Mouse (Mus musculus) c-Kit-positive CD71-negative TER-119-negative erythroid progenitor cells, embryonic 14.5 days (primary cell): ENCODE measurements around the gene Zfp710.
"Not testable (repeated sequence)": the region's sequence is repeated elsewhere in the genome, so short reads cannot be mapped to it uniquely, and the experiment has no call there.

Experiments
- DNase-seq: peaks from one replicate; pipeline ENCODE4 v3.0.0-alpha.2; 2013; ENCODE audit warnings: low read depth

Gene Zfp710

DNA sequence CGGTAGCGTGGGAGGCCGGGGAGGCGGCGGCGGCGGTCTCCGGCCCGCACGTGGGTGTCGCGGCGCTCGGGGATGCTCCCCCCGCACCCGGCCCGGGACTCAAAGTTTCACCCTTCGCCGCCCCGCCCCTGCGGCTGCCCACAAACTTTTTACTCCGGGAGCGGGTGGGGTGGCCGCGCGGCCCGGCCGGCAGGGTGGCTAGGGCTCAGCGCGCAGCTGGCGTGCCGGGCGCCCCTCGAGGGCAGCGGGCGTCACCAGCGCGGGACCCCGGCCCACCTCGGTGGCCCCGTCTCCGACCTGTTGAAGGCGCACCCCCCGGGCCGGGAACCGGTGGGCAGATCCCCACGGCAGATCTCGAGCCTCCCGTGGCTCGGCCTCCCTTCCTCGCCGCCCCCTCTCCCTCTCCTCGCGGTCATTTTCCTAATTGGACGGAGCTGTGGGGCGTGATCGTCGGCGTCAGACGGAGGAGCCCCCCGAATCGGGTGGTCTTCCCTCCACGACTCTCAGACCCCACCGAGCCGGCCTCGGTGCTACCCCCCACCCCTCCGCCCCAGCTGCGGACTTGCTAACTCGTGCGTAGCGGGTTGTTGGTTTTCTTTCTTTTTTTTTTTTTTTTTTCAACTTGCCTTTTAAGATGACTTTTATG is 2.5 kb downstream of the Zfp710 start:
- DNase-seq, result no peak

- no peak for DNase-seq
Observed at GRCm38 (mm10) chr7:80027636-80028417, 3.2 kb downstream of the Zfp710 start.

- DNase-seq, result no peak
Observed at GRCm38 (mm10) chr7:80028418-80028720, 3.8 kb downstream of the Zfp710 start.

- DNase-seq, result no peak
Observed at GRCm38 (mm10) chr7:80030009-80030408, 5.4 kb downstream of the Zfp710 start.

- no peak for DNase-seq
Observed at GRCm38 (mm10) chr7:80030486-80030885, 5.9 kb downstream of the Zfp710 start.

DNA sequence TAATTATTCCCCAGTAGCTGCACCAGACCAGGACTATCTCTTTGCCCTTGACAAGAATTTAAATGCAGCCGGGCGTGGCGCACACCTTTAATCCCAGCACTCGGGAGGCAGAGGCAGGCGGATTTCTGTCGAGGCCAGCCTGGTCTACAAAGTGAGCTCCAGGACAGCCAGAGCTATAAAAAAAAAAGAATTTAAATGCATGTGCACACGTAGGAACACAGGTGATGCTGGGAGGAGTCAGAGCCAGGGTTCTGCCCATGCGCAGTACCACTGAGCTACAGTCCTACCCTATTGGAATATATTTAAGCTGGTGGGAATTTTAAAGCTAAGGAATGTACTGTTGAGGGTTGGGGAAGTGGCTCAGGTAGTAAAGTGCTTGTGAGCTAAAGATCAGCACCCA is 6.4 kb downstream of the Zfp710 start:
- no peak for DNase-seq

DNA sequence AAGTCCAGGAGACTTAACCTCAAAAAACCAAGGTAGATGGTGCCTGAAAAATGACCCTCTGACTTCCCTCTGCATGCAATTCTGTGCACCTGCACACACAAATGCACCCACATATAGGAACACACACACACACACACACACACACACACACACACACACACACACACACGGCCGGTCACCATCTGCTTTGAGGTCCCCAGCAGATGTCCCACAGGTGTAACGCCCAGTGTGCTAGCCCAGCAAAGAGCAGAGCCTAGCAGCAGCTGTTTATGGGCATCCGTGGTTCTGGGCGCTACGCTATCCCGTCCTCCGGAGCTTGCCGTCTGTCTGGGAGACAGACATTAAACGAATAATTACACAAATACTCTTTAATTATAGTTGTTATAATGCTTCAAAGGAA is 6.9 kb downstream of the Zfp710 start:
- DNase-seq, result no peak

- DNase-seq, result no peak
Observed at GRCm38 (mm10) chr7:80032216-80033052, 7.8 kb downstream of the Zfp710 start.

DNA sequence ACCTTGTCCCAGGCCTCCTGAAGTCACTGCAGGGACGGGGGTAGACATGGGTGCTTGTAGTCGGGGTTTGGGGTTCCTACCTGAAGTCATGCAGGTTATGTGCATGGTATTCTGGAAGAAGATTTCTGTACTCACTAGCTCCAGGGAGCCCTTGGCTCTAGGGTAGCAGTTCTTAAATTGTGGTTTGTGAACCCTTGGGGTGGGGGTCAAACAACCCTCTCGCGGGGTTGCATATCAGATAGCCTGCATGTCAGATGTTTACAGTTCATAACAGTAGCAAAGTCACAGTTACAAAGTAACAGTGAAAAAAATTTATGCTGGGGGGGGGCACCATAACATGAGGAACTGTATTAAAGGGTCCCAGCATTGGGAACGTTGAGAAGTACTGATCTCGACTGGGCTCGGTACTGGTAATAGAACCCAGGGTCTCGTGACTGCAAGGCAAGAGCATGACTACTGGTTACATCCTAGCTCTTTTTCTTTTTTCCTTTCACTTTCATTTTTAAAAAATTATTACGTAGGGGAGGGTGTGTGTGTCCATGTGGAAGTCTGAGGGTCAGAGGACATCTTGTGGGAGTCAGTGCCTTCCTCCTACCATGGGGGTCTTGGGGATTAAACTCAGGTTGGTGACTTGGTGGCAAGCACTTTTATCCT is 8.6 kb downstream of the Zfp710 start:
- no peak for DNase-seq

DNA sequence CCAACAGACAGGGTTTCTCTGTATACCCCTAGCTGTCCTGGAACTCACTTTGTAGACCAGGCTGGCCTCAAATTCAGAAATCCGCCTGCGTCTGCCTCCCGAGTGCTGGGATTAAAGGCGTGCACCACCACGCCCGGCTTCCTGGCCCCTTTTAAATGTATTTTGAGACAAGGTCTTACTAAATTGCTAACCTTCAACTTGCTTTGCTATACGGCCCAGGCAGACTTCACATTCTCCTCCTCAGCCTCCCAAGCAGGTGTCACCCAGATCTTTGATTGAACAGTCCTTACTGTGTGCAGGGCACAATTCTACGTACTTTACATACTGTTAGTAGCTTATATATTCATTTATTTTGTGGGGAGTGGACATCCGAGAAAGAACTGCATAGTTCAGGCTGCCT is 9.2 kb downstream of the Zfp710 start:
- DNase-seq, result no peak

DNA sequence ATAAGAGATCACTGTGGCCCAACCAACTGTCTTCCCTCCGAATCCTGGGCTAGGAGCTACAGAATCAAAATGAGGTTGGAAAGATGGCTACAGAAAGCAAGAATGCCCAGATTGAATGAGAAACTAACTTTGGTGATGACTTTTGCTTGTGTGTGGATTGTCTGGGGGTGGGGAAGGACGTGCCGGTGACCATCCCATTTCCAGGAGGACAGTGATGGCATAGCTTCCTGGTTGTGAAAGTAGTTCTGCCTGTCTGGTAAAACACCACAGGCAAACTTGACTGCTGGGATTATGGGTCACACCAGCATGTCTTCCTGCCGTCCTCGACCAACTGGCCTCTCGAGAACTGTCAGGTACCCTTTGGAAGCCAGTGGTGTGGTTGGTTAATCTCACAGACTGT is 10.5 kb downstream of the Zfp710 start:
- DNase-seq, result no peak

- no peak for DNase-seq
Observed at GRCm38 (mm10) chr7:80035748-80036147, 11.1 kb downstream of the Zfp710 start.

- DNase-seq, result no peak
Observed at GRCm38 (mm10) chr7:80039699-80040098, 15.1 kb downstream of the Zfp710 start.

- DNase-seq, result no peak
Observed at GRCm38 (mm10) chr7:80044170-80044569, 19.6 kb downstream of the Zfp710 start.

DNA sequence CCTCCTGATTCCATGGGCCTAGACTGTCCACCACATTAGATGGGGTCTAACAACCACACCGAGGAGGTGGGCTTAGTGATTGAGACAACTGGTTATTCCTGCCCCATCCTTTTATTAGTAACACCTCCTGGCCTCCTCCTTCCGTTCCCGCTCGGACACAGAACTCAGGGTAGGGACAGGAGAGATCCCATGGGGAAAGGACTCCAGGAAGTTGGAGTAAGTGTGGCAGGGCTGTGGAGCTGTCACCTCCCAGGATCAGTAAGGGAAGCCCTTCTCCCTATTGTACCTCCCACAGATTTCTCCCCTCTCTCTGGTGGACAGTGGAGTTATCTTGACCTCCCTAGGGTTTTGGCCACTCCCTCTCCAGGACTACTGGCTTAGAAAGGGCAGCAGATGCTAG is 22.4 kb downstream of the Zfp710 start:
- DNase-seq, result no peak

- no peak for DNase-seq
Observed at GRCm38 (mm10) chr7:80049746-80050145, 25.1 kb downstream of the Zfp710 start.

DNA sequence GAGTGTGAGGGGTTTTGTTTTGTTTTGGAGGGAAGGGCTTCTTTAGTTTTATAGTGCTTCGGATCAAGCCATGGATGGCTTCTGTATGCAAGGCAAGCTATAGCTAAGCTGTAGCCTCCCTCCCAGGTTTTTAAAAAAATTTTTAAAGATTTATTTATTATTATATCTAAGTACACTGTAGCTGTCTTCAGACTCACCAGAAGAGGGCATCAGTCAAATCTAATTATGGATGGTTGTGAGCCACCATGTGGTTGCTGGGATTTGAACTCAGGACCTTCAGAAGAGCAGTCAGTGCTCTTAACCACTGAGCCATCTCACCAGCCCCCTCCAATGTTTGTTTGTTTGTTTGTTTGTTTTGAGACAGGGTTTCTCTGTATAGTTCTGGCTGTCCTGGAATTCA is 25.8 kb downstream of the Zfp710 start:
- DNase-seq, result not testable (repeated sequence)

- DNase-seq, result no peak
Observed at GRCm38 (mm10) chr7:80051835-80052234, 27.2 kb downstream of the Zfp710 start.

DNA sequence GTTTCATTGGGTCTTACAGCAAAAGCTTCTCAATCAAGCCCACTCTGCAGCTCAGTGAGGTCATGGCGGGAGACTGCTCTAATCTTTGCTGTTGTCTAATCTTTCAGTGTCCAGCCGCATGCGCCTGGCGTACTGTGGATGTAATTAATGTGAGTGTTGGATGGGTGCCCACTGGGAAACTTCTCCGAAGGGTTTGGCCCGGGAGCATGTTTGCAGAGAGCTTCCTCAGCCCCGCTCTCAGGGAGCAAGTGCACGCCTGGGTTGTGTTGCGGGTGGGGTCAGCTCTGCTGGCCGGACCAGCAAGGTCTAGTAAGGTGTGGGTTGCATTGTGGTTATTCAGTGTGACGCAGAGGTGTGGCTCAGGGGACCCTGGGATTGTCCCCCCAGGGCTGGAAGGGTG is 27.6 kb downstream of the Zfp710 start:
- no peak for DNase-seq

DNA sequence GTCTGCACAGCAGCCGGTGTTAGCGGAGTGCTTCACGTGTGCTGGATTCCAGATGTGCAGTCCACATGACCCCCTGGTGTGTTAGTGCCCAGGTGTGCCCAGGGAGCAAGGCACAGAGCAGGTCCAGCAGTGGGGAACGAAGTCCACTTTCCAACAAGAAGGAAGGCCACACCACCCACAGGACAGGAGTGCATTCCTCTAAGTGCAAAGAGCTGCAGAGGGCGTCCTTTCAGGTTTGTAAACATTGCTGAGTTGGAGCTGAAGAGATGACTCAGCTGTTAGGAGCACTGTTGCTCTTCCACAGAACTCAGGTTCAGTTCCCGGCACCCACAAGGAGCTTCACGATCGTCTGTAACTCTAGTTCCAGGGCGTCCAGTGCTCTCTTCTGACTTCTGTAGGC is 28.5 kb downstream of the Zfp710 start:
- no peak for DNase-seq

GRCm38 (mm10) chr7:80055781-80056180 is 31.2 kb downstream of the Zfp710 start:
- DNase-seq, result no peak

DNA sequence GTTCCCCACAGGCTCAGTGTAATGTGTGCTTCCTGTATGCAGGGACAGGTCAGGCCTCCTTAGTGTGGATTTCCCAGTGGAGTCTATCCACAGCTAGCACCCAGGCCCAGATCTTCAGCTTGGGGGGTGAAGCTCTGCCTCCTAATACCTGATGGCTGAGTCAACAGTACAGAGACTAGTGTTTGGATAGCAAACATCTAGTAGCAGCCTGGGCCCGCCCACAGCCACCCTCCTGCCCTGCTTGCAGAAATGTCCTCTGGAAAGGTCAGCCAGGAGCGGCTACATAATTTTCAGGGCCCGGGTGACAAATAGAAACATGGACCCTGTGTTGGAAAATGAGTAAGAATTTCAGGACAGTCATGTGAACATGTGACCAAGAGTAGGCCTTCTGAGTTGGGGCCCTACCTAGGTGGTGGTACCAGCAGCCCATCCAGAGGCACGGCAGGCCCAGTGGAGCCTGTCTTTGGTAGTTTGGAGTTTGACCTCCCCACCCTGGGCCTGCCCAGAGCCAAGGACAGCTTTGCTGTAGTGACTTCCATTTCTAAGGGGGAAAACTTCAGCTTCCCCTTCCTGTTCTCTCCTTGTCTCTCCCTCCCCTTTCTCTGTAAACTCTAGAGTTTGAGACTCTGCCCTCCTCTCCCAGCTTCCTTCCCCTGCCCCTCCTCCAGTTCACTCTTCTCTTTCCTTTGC is 32.5 kb downstream of the Zfp710 start:
- DNase-seq, result no peak
